Mouse (Mus musculus): ENCODE measurements around the gene Cnn1. TPM values are rescaled to one million over a fixed set of nuclear protein-coding genes. Genes with fewer than 3 reads are reported as not detected.
"Not testable (repeated sequence)": the region's sequence is repeated elsewhere in the genome, so short reads cannot be mapped to it uniquely, and the experiment has no call there.

Cnn1 gene
- total and polyA plus RNA-seq, 2 experiments from 2014 or later: 0.52 to 1.1 TPM

GRCm38 (mm10) chr9:22143108-22144037 is 44.4 kb downstream of the Cnn1 start:
- no peak overlapping the region for H3K4me3 ChIP-seq (ENCODE audit: low read length)
- 54% methylated on average over 17 of the region's 17 CpGs for whole genome bisulfite sequencing
- no peak overlapping the region for H3K4me2 ChIP-seq (ENCODE audit: low read depth, low read length)
- H3K27me3 ChIP-seq (ENCODE audit: insufficient read depth, low read length): no peaks in the 10 kb centered on the region
- peak; percentile 79 for ATAC-seq
- H3K27ac ChIP-seq: no peak overlapping the region
- H3K36me3 ChIP-seq (ENCODE audit: insufficient read depth, low read length): no peaks in the 10 kb centered on the region
- no peaks in the 10 kb centered on the region for H3K9me3 ChIP-seq (ENCODE audit: low read length)
- no peak overlapping the region for H3K9ac ChIP-seq (replicated peaks; ENCODE audit: low read length)
- peak; percentile 93 for TF ChIP-seq CTCF (IDR thresholded peaks at IDR 0.05; ENCODE audit: low read depth)
- no peaks in the 10 kb centered on the region for H3K4me1 ChIP-seq (ENCODE audit: insufficient read depth, low read length)
- peak; percentile 93 for DNase-seq (ENCODE audit: low spot score)

- H3K4me1 ChIP-seq (ENCODE audit: insufficient read depth, low read length): no peaks in the 10 kb centered on the region
- no peak for TF ChIP-seq CTCF (IDR thresholded peaks at IDR 0.05; ENCODE audit: low read depth)
- H3K27me3 ChIP-seq (ENCODE audit: insufficient read depth, low read length): no peaks in the 10 kb centered on the region
- no peak for DNase-seq (ENCODE audit: low spot score)
- no peak overlapping the region for H3K27ac ChIP-seq
- H3K9me3 ChIP-seq (ENCODE audit: low read length): no peaks in the 10 kb centered on the region
- no peak overlapping the region for H3K4me2 ChIP-seq (ENCODE audit: low read depth, low read length)
- no peaks in the 10 kb centered on the region for H3K36me3 ChIP-seq (ENCODE audit: insufficient read depth, low read length)
- no peak overlapping the region for H3K4me3 ChIP-seq (ENCODE audit: low read length)
- no peak for ATAC-seq
- no peak overlapping the region for H3K9ac ChIP-seq (replicated peaks; ENCODE audit: low read length)
- WGBS: 83% methylated on average over 6 of the region's 8 CpGs
Measured at GRCm38 (mm10) chr9:22144304-22144965, 45.4 kb downstream of the Cnn1 start.

GRCm38 (mm10) chr9:22149426-22150248 is 50.6 kb downstream of the Cnn1 start:
- TF ChIP-seq CTCF (IDR thresholded peaks at IDR 0.05; ENCODE audit: low read depth): no peak
- H3K27me3 ChIP-seq (ENCODE audit: insufficient read depth, low read length): no peaks in the 10 kb centered on the region
- no peak overlapping the region for H3K4me2 ChIP-seq (ENCODE audit: low read depth, low read length)
- no peak overlapping the region for H3K27ac ChIP-seq
- no peaks in the 10 kb centered on the region for H3K9me3 ChIP-seq (ENCODE audit: low read length)
- WGBS: 81% methylated on average over 20 of the region's 20 CpGs
- no peaks in the 10 kb centered on the region for H3K36me3 ChIP-seq (ENCODE audit: insufficient read depth, low read length)
- no peak overlapping the region for H3K4me3 ChIP-seq (ENCODE audit: low read length)
- H3K9ac ChIP-seq (replicated peaks; ENCODE audit: low read length): no peak overlapping the region
- DNase-seq (ENCODE audit: low spot score): no peak
- no peak for ATAC-seq
- H3K4me1 ChIP-seq (ENCODE audit: insufficient read depth, low read length): no peaks in the 10 kb centered on the region

- not testable (repeated sequence) for ATAC-seq; DNase-seq (ENCODE audit: low spot score); H3K27me3 ChIP-seq (ENCODE audit: insufficient read depth, low read length)
Measured at GRCm38 (mm10) chr9:22150249-22150693, 51.3 kb downstream of the Cnn1 start.

GRCm38 (mm10) chr9:22150946-22151345 is 51.9 kb downstream of the Cnn1 start:
- DNase-seq (ENCODE audit: low spot score): no peak
- Histone ChIP-seq H3K9ac (replicated peaks; ENCODE audit: low read length) (no peak overlapping the region), H3K27ac (no peak overlapping the region), H3K36me3 (ENCODE audit: insufficient read depth, low read length) (no peaks in the 10 kb centered on the region), H3K27me3 (ENCODE audit: insufficient read depth, low read length) (no peaks in the 10 kb centered on the region), H3K9me3 (ENCODE audit: low read length) (no peaks in the 10 kb centered on the region), H3K4me2 (ENCODE audit: low read depth, low read length) (no peak overlapping the region), H3K4me1 (ENCODE audit: insufficient read depth, low read length) (no peaks in the 10 kb centered on the region), H3K4me3 (ENCODE audit: low read length) (no peak overlapping the region)
- 79% methylated on average over 2 of the region's 2 CpGs for WGBS
- no peak for TF ChIP-seq CTCF (IDR thresholded peaks at IDR 0.05; ENCODE audit: low read depth)
- no peak for ATAC-seq

More at GRCm38 (mm10) chr9:22150249-22150693, 51.3 kb downstream of the Cnn1 start:
- H3K4me1 ChIP-seq (ENCODE audit: insufficient read depth, low read length); H3K4me2 ChIP-seq (ENCODE audit: low read depth, low read length); H3K9ac ChIP-seq (replicated peaks; ENCODE audit: low read length); H3K9me3 ChIP-seq (ENCODE audit: low read length); H3K27ac ChIP-seq; H3K36me3 ChIP-seq (ENCODE audit: insufficient read depth, low read length); H3K4me3 ChIP-seq (ENCODE audit: low read length): not testable (repeated sequence)
- 85% methylated on average over 7 of the region's 7 CpGs for WGBS

GRCm38 (mm10) chr9:22153810-22154209 is 54.8 kb downstream of the Cnn1 start:
- ATAC-seq (no peak), DNase-seq (ENCODE audit: low spot score) (no peak)
- Histone ChIP-seq H3K4me1 (ENCODE audit: insufficient read depth, low read length) (0 out of 2 replicates have a peak, but pooled peaks cover 3% of the 10 kb centered on the region), H3K27ac (no peak overlapping the region), H3K4me3 (ENCODE audit: low read length) (no peak overlapping the region), H3K36me3 (ENCODE audit: insufficient read depth, low read length) (no peaks in the 10 kb centered on the region), H3K4me2 (ENCODE audit: low read depth, low read length) (no peak overlapping the region), H3K9me3 (ENCODE audit: low read length) (no peaks in the 10 kb centered on the region), H3K9ac (replicated peaks; ENCODE audit: low read length) (no peak overlapping the region), H3K27me3 (ENCODE audit: insufficient read depth, low read length) (no peaks in the 10 kb centered on the region)
- WGBS: 92% methylated on average over 3 of the region's 3 CpGs
- peak; percentile 34; the same call in 1 of the 2 replicates for TF ChIP-seq CTCF (IDR thresholded peaks at IDR 0.05; ENCODE audit: low read depth)

Measured in hindbrain, postnatal 0 days (tissue).